Mouse (Mus musculus): ENCODE results near the gene Itpkb.
A peak's percentile ranks its signal among the peaks of the same experiment; 100 is the strongest.

The Itpkb gene

GRCm38 (mm10) chr1:180330145-180330706, at the start of gene Itpkb:
TSS of gene Itpkb (plus strand) at chr1:180330485.
- peak; percentile 87 for DNase-seq (ENCODE audit: low read depth, low spot score)

- DNase-seq (ENCODE audit: low read depth, low spot score), result peak; percentile 27
Observed at GRCm38 (mm10) chr1:180282581-180282980, 47.7 kb upstream of the Itpkb start.

- DNase-seq (ENCODE audit: low read depth, low spot score), result no peak
Observed at GRCm38 (mm10) chr1:180283813-180284768, 46.2 kb upstream of the Itpkb start.

GRCm38 (mm10) chr1:180286081-180286831, 44.0 kb upstream of the Itpkb start:
- DNase-seq (ENCODE audit: low read depth, low spot score), result no peak

- no peak for DNase-seq (ENCODE audit: low read depth, low spot score)
Observed at GRCm38 (mm10) chr1:180288227-180288626, 42.1 kb upstream of the Itpkb start.

GRCm38 (mm10) chr1:180288872-180289468, 41.3 kb upstream of the Itpkb start:
- peak; percentile 62 for DNase-seq (ENCODE audit: low read depth, low spot score)

- no peak for DNase-seq (ENCODE audit: low read depth, low spot score)
Observed at GRCm38 (mm10) chr1:180289788-180290187, 40.5 kb upstream of the Itpkb start.

- no peak for DNase-seq (ENCODE audit: low read depth, low spot score)
Observed at GRCm38 (mm10) chr1:180290358-180290757, 39.9 kb upstream of the Itpkb start.

GRCm38 (mm10) chr1:180296088-180296487, 34.2 kb upstream of the Itpkb start:
- DNase-seq (ENCODE audit: low read depth, low spot score), result no peak

- no peak for DNase-seq (ENCODE audit: low read depth, low spot score)
Observed at GRCm38 (mm10) chr1:180299697-180300096, 30.6 kb upstream of the Itpkb start.

- DNase-seq (ENCODE audit: low read depth, low spot score), result no peak
Observed at GRCm38 (mm10) chr1:180300292-180300691, 30.0 kb upstream of the Itpkb start.

- peak; percentile 41 for DNase-seq (ENCODE audit: low read depth, low spot score)
Observed at GRCm38 (mm10) chr1:180300997-180301396, 29.3 kb upstream of the Itpkb start.

- no peak for DNase-seq (ENCODE audit: low read depth, low spot score)
Observed at GRCm38 (mm10) chr1:180302253-180303120, 27.8 kb upstream of the Itpkb start.

GRCm38 (mm10) chr1:180303600-180303999, 26.7 kb upstream of the Itpkb start:
- no peak for DNase-seq (ENCODE audit: low read depth, low spot score)

- DNase-seq (ENCODE audit: low read depth, low spot score), result no peak
Observed at GRCm38 (mm10) chr1:180306889-180307288, 23.4 kb upstream of the Itpkb start.

GRCm38 (mm10) chr1:180307661-180308060, 22.6 kb upstream of the Itpkb start:
- DNase-seq (ENCODE audit: low read depth, low spot score), result no peak

- no peak for DNase-seq (ENCODE audit: low read depth, low spot score)
Observed at GRCm38 (mm10) chr1:180308897-180309296, 21.4 kb upstream of the Itpkb start.

GRCm38 (mm10) chr1:180312286-180312685, 18.0 kb upstream of the Itpkb start:
- no peak for DNase-seq (ENCODE audit: low read depth, low spot score)

- DNase-seq (ENCODE audit: low read depth, low spot score), result peak; percentile 92
Observed at GRCm38 (mm10) chr1:180312792-180313311, 17.4 kb upstream of the Itpkb start.
